Mouse (Mus musculus) CH12.LX (cell line): ENCODE measurements around the gene Ephb6. TPM values are rescaled to one million over a fixed set of nuclear protein-coding genes. Genes with fewer than 3 reads are reported as not detected.

Source experiments
- DNase-seq: peaks from one replicate; pipeline ENCODE4 v3.0.0-alpha.2; 2013; ENCODE audit errors: extremely low read depth
- H3K27ac ChIP-seq: 2 replicates; pipeline ENCODE4 v1.5.1; 2012; ENCODE audit warnings: low read depth, mild to moderate bottlenecking, control low read depth, moderate library complexity; ENCODE audit not compliant: insufficient read depth
- H3K27me3 ChIP-seq: replicated peaks from 2 replicates; pipeline ENCODE3; 2012; ENCODE audit warnings: inconsistent platforms
- H3K36me3 ChIP-seq, 2 experiments: replicated peaks in 1 of 2; 2 replicates each; pipeline versions ENCODE3 to v1.6.1; 2012; ENCODE audit warnings: inconsistent platforms in 1 of 2, low read length in 1 of 2, mild to moderate bottlenecking in 1 of 2, mixed read lengths in 1 of 2, moderate library complexity in 1 of 2; ENCODE audit not compliant: control insufficient read depth in 1 of 2, insufficient read depth in 1 of 2
- H3K4me1 ChIP-seq, 2 experiments: 2 replicates each; pipeline ENCODE4 v1.6.1; 2012; ENCODE audit warnings: inconsistent platforms in 1 of 2, moderate library complexity in 1 of 2; ENCODE audit not compliant: insufficient read depth in 2 of 2, control insufficient read depth in 1 of 2
- H3K4me2 ChIP-seq: 2 replicates; pipeline ENCODE4 v1.6.1; 2012; ENCODE audit warnings: low read depth, mild to moderate bottlenecking, control low read depth; ENCODE audit not compliant: poor library complexity, insufficient read depth, severe bottlenecking
- H3K4me3 ChIP-seq, 3 experiments: fragments of 150-350 bp in 1 of 3; sonication (generic) in 1 of 3; replicated peaks in 1 of 3; 2 replicates each; pipeline versions ENCODE3 to v1.5.1; 2011 to 2012; ENCODE audit warnings: low read depth in 2 of 3, low read length in 2 of 3, mild to moderate bottlenecking in 2 of 3, moderate library complexity in 2 of 3, control low read depth in 1 of 3, improper control_type of control experiment in 1 of 3, inconsistent platforms in 1 of 3, mixed read lengths in 1 of 3; ENCODE audit not compliant: poor library complexity in 1 of 3
- H3K79me2 ChIP-seq: replicated peaks from 2 replicates; pipeline ENCODE4 v1.6.1; 2012; ENCODE audit warnings: mild to moderate bottlenecking, moderate library complexity; ENCODE audit not compliant: control insufficient read depth, poor library complexity, insufficient read depth, severe bottlenecking; ENCODE audit errors: extremely low read depth
- H3K9ac ChIP-seq: 2 replicates; pipeline ENCODE4 v1.6.1; 2012; ENCODE audit warnings: low read depth, mild to moderate bottlenecking, control low read depth, moderate library complexity; ENCODE audit not compliant: insufficient read depth
- H3K9me3 ChIP-seq: replicated peaks from 2 replicates; pipeline ENCODE3; 2012; ENCODE audit warnings: low read length, inconsistent platforms, mixed read lengths
- BHLHE40 ChIP-seq: IDR thresholded peaks from 2 replicates; pipeline ENCODE4 v1.6.1; 2011; ENCODE audit warnings: mild to moderate bottlenecking, low read depth, low read length, improper control_type of control experiment
- CHD1 ChIP-seq: IDR thresholded peaks from 2 replicates; pipeline ENCODE4 v1.6.1; 2012; ENCODE audit warnings: low read depth, low read length, improper control_type of control experiment, inconsistent platforms
- CTCF ChIP-seq, 2 experiments: IDR thresholded peaks in 1 of 2; conservative IDR thresholded peaks in 1 of 2; 2 replicates each; pipeline ENCODE4 v1.5.1; 2011 to 2012; ENCODE audit warnings: low read depth in 2 of 2, low read length in 2 of 2, improper control_type of control experiment in 1 of 2, inconsistent platforms in 1 of 2, mild to moderate bottlenecking in 1 of 2, moderate library complexity in 1 of 2
- E2F4 ChIP-seq: IDR thresholded peaks from 2 replicates; pipeline ENCODE4 v1.6.1; 2011; ENCODE audit warnings: low read depth, low read length, improper control_type of control experiment; ENCODE audit not compliant: insufficient replicate concordance
- ELF1 ChIP-seq: IDR thresholded peaks from 2 replicates; pipeline ENCODE4 v1.6.1; 2014; ENCODE audit warnings: low read depth, mild to moderate bottlenecking, inconsistent platforms, low read length, improper control_type of control experiment
- EP300 ChIP-seq: IDR thresholded peaks from 2 replicates; pipeline ENCODE4 v1.6.1; 2011; ENCODE audit warnings: low read length, improper control_type of control experiment
- ETS1 ChIP-seq: conservative IDR thresholded peaks from 2 replicates; pipeline ENCODE4 v1.6.1; 2012; ENCODE audit warnings: low read depth, mild to moderate bottlenecking, inconsistent platforms, low read length, improper control_type of control experiment, moderate library complexity
- JUN ChIP-seq: IDR thresholded peaks from 2 replicates; pipeline ENCODE4 v1.6.1; 2011; ENCODE audit warnings: low read depth, mild to moderate bottlenecking, low read length, improper control_type of control experiment, moderate library complexity; ENCODE audit not compliant: insufficient read depth
- JUND ChIP-seq: conservative IDR thresholded peaks from 2 replicates; pipeline ENCODE4 v1.6.1; 2011; ENCODE audit warnings: low read depth, low read length, improper control_type of control experiment
- MAFK ChIP-seq: IDR thresholded peaks from 2 replicates; pipeline ENCODE4 v1.6.1; 2011; ENCODE audit warnings: low read length, improper control_type of control experiment; ENCODE audit not compliant: insufficient replicate concordance
- MXI1 ChIP-seq: IDR thresholded peaks from 2 replicates; pipeline ENCODE4 v1.6.1; 2011; ENCODE audit warnings: mild to moderate bottlenecking, low read depth, low read length, improper control_type of control experiment
- NRF1 ChIP-seq: IDR thresholded peaks from 2 replicates; pipeline ENCODE4 v1.6.1; 2014; ENCODE audit warnings: low read depth, mild to moderate bottlenecking, inconsistent platforms, low read length, improper control_type of control experiment, moderate library complexity
- POLR2AphosphoS2 ChIP-seq: IDR thresholded peaks from 2 replicates; pipeline ENCODE4 v1.6.1; 2011; ENCODE audit warnings: low read depth, low read length, improper control_type of control experiment
- SIN3A ChIP-seq: IDR thresholded peaks from 2 replicates; pipeline ENCODE4 v1.6.1; 2012; ENCODE audit warnings: low read length, improper control_type of control experiment, inconsistent platforms
- SMC3 ChIP-seq: IDR thresholded peaks from 2 replicates; pipeline ENCODE4 v1.6.1; 2011; ENCODE audit warnings: low read depth, low read length, improper control_type of control experiment
- TCF12 ChIP-seq: IDR thresholded peaks from 2 replicates; pipeline ENCODE4 v1.6.1; 2014; ENCODE audit warnings: low read depth, mild to moderate bottlenecking, inconsistent platforms, low read length, improper control_type of control experiment
- USF1 ChIP-seq: IDR thresholded peaks from 2 replicates; pipeline ENCODE4 v1.6.1; 2014; ENCODE audit warnings: low read depth, mild to moderate bottlenecking, inconsistent platforms, low read length, improper control_type of control experiment
- USF2 ChIP-seq: conservative IDR thresholded peaks from 2 replicates; pipeline ENCODE4 v1.6.1; 2011; ENCODE audit warnings: low read depth, low read length, improper control_type of control experiment
- ZC3H11A ChIP-seq: IDR thresholded peaks from 2 replicates; pipeline ENCODE4 v1.6.1; 2012; ENCODE audit warnings: low read depth, mild to moderate bottlenecking, inconsistent platforms, low read length, improper control_type of control experiment
- ZNF384 ChIP-seq: IDR thresholded peaks from 2 replicates; pipeline ENCODE4 v1.6.1; 2012; ENCODE audit warnings: low read depth, low read length, improper control_type of control experiment, inconsistent platforms
- dilution Hi-C: fragments of 300-500 bp; cut with MboI; formaldehyde crosslinking; loops from 2 replicates; pipeline ENCODE4 v1.14.3; 2020; ENCODE audit warnings: low sequenced_read_pairs; ENCODE audit not compliant: extremely low pct_unique_long_range_greater_than_20kb, extremely low pct_ligation_motif_present
- in situ Hi-C: fragments of 300-500 bp; cut with MboI; formaldehyde crosslinking; loops from 3 replicates; pipeline ENCODE4 v1.14.3; 2019; ENCODE audit warnings: low sequenced_read_pairs, low pct_ligation_motif_present, low pct_unique_long_range_greater_than_20kb, mixed read lengths
- polyA plus RNA-seq: library from polyadenylated mRNA; unstranded; fragments of >175 nt; gene quantifications from 2 replicates; pipeline ENCODE4 v1.2.1, GENCODE M21; 2012; ENCODE audit warnings: low read depth; ENCODE audit not compliant: insufficient read length
- total RNA-seq, 2 experiments: library from RNA; depleted of rRNA; stranded (reverse); fragments of 300-350 nt in 1 of 2; fragments of >200 nt in 1 of 2; gene quantifications; 2 replicates each; pipeline ENCODE4 v1.2.3; 2012 to 2014

Gene Ephb6
- total and polyA plus RNA-seq, 3 experiments, result not detected

DNA sequence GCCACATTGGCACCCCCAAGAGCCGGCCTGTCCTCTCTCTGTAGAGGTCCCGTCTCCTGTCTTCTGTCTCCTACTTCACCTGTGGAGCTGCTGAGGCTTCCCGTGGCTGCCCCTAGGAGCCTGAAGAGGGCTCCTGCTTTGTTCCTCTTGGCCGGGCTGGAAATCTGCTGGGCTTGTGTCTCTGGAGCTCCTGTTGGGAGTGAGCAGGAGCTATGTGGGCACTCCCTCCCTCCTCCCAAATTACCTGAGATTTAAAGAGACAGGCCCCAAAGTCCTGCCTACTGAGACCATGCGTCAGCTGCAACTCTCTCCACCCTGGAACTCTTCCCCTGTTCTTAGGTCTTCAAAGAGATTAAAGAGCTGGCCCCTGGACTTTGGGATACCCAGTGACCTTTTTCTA, 30.9 kb downstream of the Ephb6 start, which contains the start of gene Trpv6:
TSS of gene Trpv6 (minus strand) at position 228 of the 400 bp plus-strand sequence.
- in situ Hi-C loops, result no loop called here
- no peaks in the 10 kb centered on the region for H3K79me2 ChIP-seq

GRCm38 (mm10) chr6:41637393-41637792, 32.1 kb downstream of the Ephb6 start:
- in situ Hi-C loops, result no loop called here
- no peak overlapping the region for H3K4me2 ChIP-seq
- no peaks in the 10 kb centered on the region for H3K27me3 ChIP-seq
- no peak for DNase-seq
- dilution Hi-C loops, result no loop called here
- no peaks in the 10 kb centered on the region for H3K36me3 ChIP-seq
- no peaks in the 10 kb centered on the region for H3K79me2 ChIP-seq
- H3K4me3 ChIP-seq, result no peak overlapping the region
- no peaks in the 10 kb centered on the region for H3K9me3 ChIP-seq
- H3K9ac ChIP-seq, result no peak overlapping the region
- TF ChIP-seq E2F4 (no peak), JUN (no peak), USF1 (no peak)
- H3K27ac ChIP-seq, result no peak overlapping the region
- peaks cover 0 to 13% of the 10 kb centered on the region in 2 experiments; a peak in 1 of 4 replicates for H3K4me1 ChIP-seq

More for the DNA sequence above, 30.9 kb downstream of the Ephb6 start, which contains the start of gene Trpv6:
- H3K9ac ChIP-seq, result no peak within 1 kb of the TSS
- H3K27ac ChIP-seq, result no peak within 1 kb of the TSS
- H3K4me1 ChIP-seq, result peaks cover 0 to 13% of the 10 kb centered on the region in 2 experiments; a peak in 1 of 4 replicates
- TF ChIP-seq SIN3A (no peak), USF1 (no peak), ETS1 (no peak)
- H3K4me2 ChIP-seq, result no peak within 1 kb of the TSS
- H3K9me3 ChIP-seq, result no peaks in the 10 kb centered on the region
- no peak for DNase-seq
- dilution Hi-C loops, result no loop called here
- no peak within 1 kb of the TSS for H3K4me3 ChIP-seq
- H3K36me3 ChIP-seq, result no peaks in the 10 kb centered on the region
- no peaks in the 10 kb centered on the region for H3K27me3 ChIP-seq

GRCm38 (mm10) chr6:41637927-41638506, 32.7 kb downstream of the Ephb6 start:
- Histone ChIP-seq H3K79me2 (no peaks in the 10 kb centered on the region), H3K36me3 (no peaks in the 10 kb centered on the region), H3K9ac (no peak overlapping the region), H3K4me1 (peaks cover 0 to 13% of the 10 kb centered on the region in 2 experiments; a peak in 1 of 4 replicates), H3K27ac (no peak overlapping the region), H3K4me2 (no peak overlapping the region), H3K4me3 (no peak overlapping the region), H3K27me3 (no peaks in the 10 kb centered on the region), H3K9me3 (no peaks in the 10 kb centered on the region)
- TF ChIP-seq ELF1 (no peak), ETS1 (no peak), SMC3 (no peak), TCF12 (no peak), EP300 (no peak), CTCF (conservative IDR thresholded peaks at IDR 0.05 in 1 of 2, IDR thresholded peaks at IDR 0.05 in 1 of 2; ENCODE audit: low read depth in 2 of 2, low read length in 2 of 2) (no peak), SIN3A (no peak), POLR2AphosphoS2 (no peak), MAFK (no peak), BHLHE40 (no peak), USF2 (no peak), ZC3H11A (no peak), CHD1 (no peak), NRF1 (no peak), ZNF384 (no peak), MXI1 (no peak), JUND (no peak)
- in situ Hi-C loops, result no loop called here
- DNase-seq, result no peak
- dilution Hi-C loops, result no loop called here
